Mouse (Mus musculus) gastrocnemius, adult 2 months (tissue): Measurements from ENCODE around the gene Ick. TPM values are rescaled to one million over a fixed set of nuclear protein-coding genes. Genes with fewer than 3 reads are reported as not detected.
"Not testable (repeated sequence)": the region's sequence is repeated elsewhere in the genome, so short reads cannot be mapped to it uniquely, and the experiment has no call there.

Experiments used
- DNase-seq: peaks from one replicate; pipeline ENCODE4 v3.0.0; 2022
- H3K27ac ChIP-seq: fragments of 200-600 bp; 2 replicates; pipeline ENCODE4 v1.8.1; 2022; ENCODE audit warnings: mild to moderate bottlenecking
- H3K4me3 ChIP-seq: fragments of 200-600 bp; 2 replicates; pipeline ENCODE4 v1.8.1; 2022; ENCODE audit warnings: mild to moderate bottlenecking, moderate library complexity
- CTCF ChIP-seq: fragments of 200-600 bp; IDR thresholded peaks from 2 replicates; pipeline ENCODE4 v1.8.1; 2022; ENCODE audit warnings: antibody characterized with exemption, mild to moderate bottlenecking, moderate library complexity
- intact Hi-C: fragments of 180-260 bp; cut with DNase I; formaldehyde crosslinking; loops from one replicate; pipeline ENCODE4 v1.15.1; 2025
- total RNA-seq, 2 experiments: library from RNA; stranded (reverse); gene quantifications; 2 replicates each; pipeline ENCODE4 v1.2.3; 2021

Gene Ick
- total RNA-seq, 2 experiments from 2014 or later = 5.0 to 6.4 TPM

- peak; percentile 63 for DNase-seq
- H3K27ac ChIP-seq = peak overlapping the region; percentile 86
- intact Hi-C loops = loop anchor here (2.0 kb wide), 1 partner anchor 21 kb away; no protein-coding TSS in a partner anchor
Measured at GRCm38 (mm10) chr9:78138044-78138676, 29.2 kb downstream of the Ick start.

GRCm38 (mm10) chr9:78139463-78139862 is 30.5 kb downstream of the Ick start:
- peak overlapping the region; percentile 86 for H3K27ac ChIP-seq
- H3K4me3 ChIP-seq = no peak overlapping the region
- intact Hi-C loops = loop anchor here (2.0 kb wide), 1 partner anchor 23 kb away; no protein-coding TSS in a partner anchor
- peak; percentile 31 for DNase-seq
- TF ChIP-seq CTCF = no peak

More at GRCm38 (mm10) chr9:78138044-78138676, 29.2 kb downstream of the Ick start:
- TF ChIP-seq CTCF = no peak
- H3K4me3 ChIP-seq = no peak overlapping the region

GRCm38 (mm10) chr9:78146099-78146498 is 37.1 kb downstream of the Ick start:
- Histone ChIP-seq H3K4me3 (no peak overlapping the region), H3K27ac (peak overlapping the region; percentile 31; the same call in 1 of the 2 replicates)
- no peak for TF ChIP-seq CTCF
- DNase-seq = no peak
- intact Hi-C loops = no loop called here

GRCm38 (mm10) chr9:78146627-78147026 is 37.6 kb downstream of the Ick start:
- TF ChIP-seq CTCF = no peak
- no peak for DNase-seq
- H3K4me3 ChIP-seq = no peak overlapping the region
- peak overlapping the region; percentile 3; the same call in 1 of the 2 replicates for H3K27ac ChIP-seq
- intact Hi-C loops = no loop called here

GRCm38 (mm10) chr9:78148149-78148548 is 39.2 kb downstream of the Ick start:
- no peak for TF ChIP-seq CTCF
- intact Hi-C loops = no loop called here
- DNase-seq = no peak
- Histone ChIP-seq H3K4me3 (no peak overlapping the region), H3K27ac (no peak overlapping the region)

GRCm38 (mm10) chr9:78149770-78150169 is 40.8 kb downstream of the Ick start:
- intact Hi-C loops, H3K27ac ChIP-seq, DNase-seq, H3K4me3 ChIP-seq: not testable (repeated sequence)

GRCm38 (mm10) chr9:78154211-78154977 is 45.4 kb downstream of the Ick start:
- Histone ChIP-seq H3K27ac (peak overlapping the region; percentile 12; the same call in 1 of the 2 replicates), H3K4me3 (no peak overlapping the region)
- peak; percentile 45 for TF ChIP-seq CTCF
- no peak for DNase-seq
- intact Hi-C loops = loop anchor here (1.0 kb wide), 1 partner anchor 41 kb away; no protein-coding TSS in a partner anchor

GRCm38 (mm10) chr9:78157221-78157620 is 48.2 kb downstream of the Ick start:
- no peak overlapping the region for H3K27ac ChIP-seq
- no peak for TF ChIP-seq CTCF
- intact Hi-C loops = no loop called here
- no peak for DNase-seq
- no peak overlapping the region for H3K4me3 ChIP-seq

- no peak for DNase-seq
- Histone ChIP-seq H3K4me3 (no peak overlapping the region), H3K27ac (no peak overlapping the region)
- no peak for TF ChIP-seq CTCF
- intact Hi-C loops = no loop called here
Measured at GRCm38 (mm10) chr9:78163291-78163690, 54.3 kb downstream of the Ick start.

GRCm38 (mm10) chr9:78164741-78165140 is 55.7 kb downstream of the Ick start:
- no peak overlapping the region for H3K27ac ChIP-seq
- no peak overlapping the region for H3K4me3 ChIP-seq
- DNase-seq = no peak
- intact Hi-C loops = no loop called here
- no peak for TF ChIP-seq CTCF

GRCm38 (mm10) chr9:78165454-78165853 is 56.5 kb downstream of the Ick start:
- Histone ChIP-seq H3K27ac (no peak overlapping the region), H3K4me3 (no peak overlapping the region)
- no peak for DNase-seq
- intact Hi-C loops = no loop called here
- no peak for TF ChIP-seq CTCF

GRCm38 (mm10) chr9:78166694-78167452 is 57.9 kb downstream of the Ick start:
- intact Hi-C loops = no loop called here
- Histone ChIP-seq H3K4me3 (no peak overlapping the region), H3K27ac (no peak overlapping the region)
- no peak for DNase-seq
- TF ChIP-seq CTCF = no peak

GRCm38 (mm10) chr9:78167453-78167969 is 58.5 kb downstream of the Ick start:
- TF ChIP-seq CTCF = no peak
- Histone ChIP-seq H3K4me3 (no peak overlapping the region), H3K27ac (no peak overlapping the region)
- no peak for DNase-seq
- intact Hi-C loops = no loop called here
